Mouse (Mus musculus) liver, embryonic 14.5 days (tissue): ENCODE measurements around the gene Camkk2. TPM values are rescaled to one million over a fixed set of nuclear protein-coding genes. Genes with fewer than 3 reads are reported as not detected.
A peak's percentile ranks its signal among the peaks of the same experiment; 100 is the strongest.

ENCODE experiments used
- ATAC-seq: fragments of 200-750 bp; cut with Nextera tagmentation; 2 replicates; pipeline ENCODE4 v1.8.0; 2017; ENCODE audit warnings: moderate number of reproducible peaks, mild to moderate bottlenecking, moderate library complexity; ENCODE audit not compliant: insufficient read depth
- DNase-seq, 3 experiments: peaks; one replicate each; pipeline ENCODE4 v3.0.0-alpha.2; 2012 to 2013; ENCODE audit warnings: low read depth in 3 of 3, low spot score in 3 of 3
- H3K27ac ChIP-seq: fragments of 300-500 bp; sonication (generic); 2 replicates; pipeline ENCODE4 v1.5.1; 2014; ENCODE audit warnings: moderate library complexity, mild to moderate bottlenecking, control low read depth, inconsistent platforms
- H3K27me3 ChIP-seq: fragments of 300-500 bp; sonication (generic); 2 replicates; pipeline ENCODE4 v1.6.1; 2014; ENCODE audit warnings: mild to moderate bottlenecking, low read length, moderate library complexity; ENCODE audit not compliant: control insufficient read depth, insufficient read depth
- H3K36me3 ChIP-seq: fragments of 300-500 bp; sonication (generic); replicated peaks from 2 replicates; pipeline ENCODE4 v1.6.1; 2014; ENCODE audit warnings: low read depth; ENCODE audit not compliant: control insufficient read depth, insufficient read depth
- H3K4me1 ChIP-seq, 2 experiments: fragments of 200-500 bp in 1 of 2; fragments of 300-500 bp in 1 of 2; sonication (generic) in 1 of 2; replicated peaks; 2 replicates each; pipeline ENCODE4 v1.6.1; 2012 to 2014; ENCODE audit warnings: antibody characterized with exemption in 1 of 2, inconsistent platforms in 1 of 2, low read length in 1 of 2; ENCODE audit not compliant: control insufficient read depth in 2 of 2, insufficient read depth in 2 of 2
- H3K4me2 ChIP-seq: fragments of 300-500 bp; sonication (generic); 2 replicates; pipeline ENCODE4 v1.6.1; 2014; ENCODE audit warnings: low read depth, mild to moderate bottlenecking, control low read depth, moderate library complexity
- H3K4me3 ChIP-seq, 2 experiments: fragments of 200-500 bp in 1 of 2; fragments of 300-500 bp in 1 of 2; sonication (generic) in 1 of 2; 2 replicates each; pipeline ENCODE4 v1.5.1; 2012 to 2014; ENCODE audit warnings: low read depth in 2 of 2, low read length in 2 of 2, mild to moderate bottlenecking in 2 of 2, control low read depth in 1 of 2, inconsistent platforms in 1 of 2, moderate library complexity in 1 of 2; ENCODE audit not compliant: insufficient read depth in 1 of 2
- H3K9ac ChIP-seq: fragments of 300-500 bp; sonication (generic); replicated peaks from 2 replicates; pipeline ENCODE4 v1.6.1; 2014; ENCODE audit warnings: mild to moderate bottlenecking, control low read depth, moderate library complexity
- H3K9me3 ChIP-seq: fragments of 300-500 bp; sonication (generic); 2 replicates; pipeline ENCODE4 v1.6.1; 2016; ENCODE audit warnings: low read length, mixed read lengths; ENCODE audit not compliant: control insufficient read depth
- CTCF ChIP-seq: IDR thresholded peaks from 2 replicates; pipeline ENCODE4 v1.5.1; 2016; ENCODE audit warnings: antibody characterized with exemption, low read depth, control low read depth
- EP300 ChIP-seq: IDR thresholded peaks from 2 replicates; pipeline ENCODE4 v1.6.1; 2016; ENCODE audit warnings: antibody characterized with exemption, low read depth
- WGBS: fragments of 180-500 bp; shearing (Covaris S2); extraction: QIAGEN DNeasy Blood & Tissue Kit; methylation state at CpG from one replicate; pipeline ENCODE4 v1.1.7; 2014; ENCODE audit not compliant: insufficient replicate concordance; 5-methylcytosine and 5-hydroxymethylcytosine counted together
- microRNA-seq: library from miRNA; unstranded; fragments of <30 nt; microRNA quantifications from one replicate; pipeline ENCODE4, GENCODE M21; 2016
- polyA plus RNA-seq, 2 experiments: library from polyadenylated mRNA; depleted of rRNA in 1 of 2; stranded (reverse) in 1 of 2; unstranded in 1 of 2; fragments of >200 nt; fragmentation: Nextera tagmentation in 1 of 2; extraction: Ambion mirVana in 1 of 2; gene quantifications; 2 replicates each; pipeline versions ENCODE4 v1.2.1 to v1.2.3; 2012 to 2014

Gene Camkk2
- polyA plus RNA-seq, 2 experiments, result 5.9 to 6.3 TPM

DNA sequence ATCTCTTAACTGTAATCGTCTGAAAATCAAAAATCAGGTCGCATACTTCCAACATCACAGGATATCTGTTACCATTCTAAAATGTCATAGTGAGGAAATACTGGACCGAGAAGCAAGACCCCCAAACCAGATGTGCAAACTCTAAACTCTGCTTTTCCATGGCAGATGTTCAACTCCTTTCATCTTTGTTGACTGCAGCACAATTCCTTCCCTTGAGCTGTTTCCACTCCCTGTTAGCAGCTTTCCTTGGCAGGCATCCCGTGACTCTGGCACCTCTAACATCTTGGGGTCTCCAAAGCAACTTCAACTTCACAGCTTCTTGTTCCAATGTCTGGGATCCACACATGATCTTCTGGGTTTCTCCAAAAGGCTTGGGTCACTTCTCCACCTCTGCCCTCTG is 91.8 kb downstream of the Camkk2 start:
- peaks cover 0 to 4% of the 10 kb centered on the region in 2 experiments; a peak in 2 of 4 replicates for H3K4me1 ChIP-seq
- no peaks in the 10 kb centered on the region for H3K9me3 ChIP-seq
- H3K27ac ChIP-seq, result no peak overlapping the region
- H3K9ac ChIP-seq, result no peak overlapping the region
- no peak for TF ChIP-seq EP300
- no peak for TF ChIP-seq CTCF
- ATAC-seq (no peak), DNase-seq (no peak)
- H3K36me3 ChIP-seq, result no peaks in the 10 kb centered on the region
- 68% methylated on average over 4 of the region's 4 CpGs for WGBS
- H3K27me3 ChIP-seq, result no peaks in the 10 kb centered on the region
- H3K4me2 ChIP-seq, result no peak overlapping the region
- H3K4me3 ChIP-seq, result no peak overlapping the region

GRCm38 (mm10) chr5:122683926-122684325 is 95.3 kb downstream of the Camkk2 start:
- no peak overlapping the region for H3K27ac ChIP-seq
- H3K36me3 ChIP-seq, result no peaks in the 10 kb centered on the region
- H3K4me2 ChIP-seq, result no peak overlapping the region
- H3K9ac ChIP-seq, result no peak overlapping the region
- DNase-seq (no peak), ATAC-seq (no peak)
- H3K9me3 ChIP-seq, result no peaks in the 10 kb centered on the region
- WGBS, result 26% methylated on average over 10 of the region's 10 CpGs
- H3K4me1 ChIP-seq, result peaks cover 0 to 4% of the 10 kb centered on the region in 2 experiments; a peak in 2 of 4 replicates
- H3K27me3 ChIP-seq, result no peaks in the 10 kb centered on the region
- TF ChIP-seq EP300 (no peak), CTCF (no peak)
- H3K4me3 ChIP-seq, result no peak overlapping the region

- no peak for TF ChIP-seq EP300
- TF ChIP-seq CTCF, result 0 out of 2 replicates have a peak, but pooled peaks have one; percentile 13
- Histone ChIP-seq H3K4me1 (peaks cover 0 to 4% of the 10 kb centered on the region in 2 experiments; a peak in 2 of 4 replicates), H3K9me3 (no peaks in the 10 kb centered on the region), H3K27me3 (no peaks in the 10 kb centered on the region), H3K9ac (no peak overlapping the region), H3K27ac (no peak overlapping the region), H3K4me2 (no peak overlapping the region), H3K4me3 (no peak overlapping the region), H3K36me3 (no peaks in the 10 kb centered on the region)
- DNase-seq (no peak), ATAC-seq (no peak)
- WGBS, result 77% methylated on average over 12 of the region's 12 CpGs
Measured at GRCm38 (mm10) chr5:122681276-122681675, 97.9 kb downstream of the Camkk2 start.

Small RNA genes within 50 kb of the gene (microRNA-seq; reads per million reads assigned to microRNA genes)
- not detected for gene Mir8115

Other genes with a start within 250 kb of the Camkk2 start
- 0.68 and 0.93 TPM in 2 replicates for gene Ift81, start 164.9 kb downstream of the Camkk2 start, polyA plus RNA-seq (2012; rRNA removed)
- gene Ift81, start 164.9 kb downstream of the Camkk2 start, polyA plus RNA-seq (2014; fragmentation: Nextera tagmentation; extraction: Ambion mirVana), result 2.0 and 2.2 TPM in 2 replicates
- 0.83 and 1.7 TPM in 2 replicates for gene P2rx7, start 135.5 kb downstream of the Camkk2 start, polyA plus RNA-seq (2012; rRNA removed)
- 0.83 and 0.99 TPM in 2 replicates for gene P2rx7, start 135.5 kb downstream of the Camkk2 start, polyA plus RNA-seq (2014; fragmentation: Nextera tagmentation; extraction: Ambion mirVana)
- 10.3 and 12.2 TPM in 2 replicates for gene P2rx4, start 71.9 kb downstream of the Camkk2 start, polyA plus RNA-seq (2012; rRNA removed)
- gene P2rx4, start 71.9 kb downstream of the Camkk2 start, polyA plus RNA-seq (2014; fragmentation: Nextera tagmentation; extraction: Ambion mirVana), result 19.9 and 20.7 TPM in 2 replicates
- 135 and 156 TPM in 2 replicates for gene Anapc5, start 41.9 kb upstream of the Camkk2 start, polyA plus RNA-seq (2012; rRNA removed)
- 219 and 229 TPM in 2 replicates for gene Anapc5, start 41.9 kb upstream of the Camkk2 start, polyA plus RNA-seq (2014; fragmentation: Nextera tagmentation; extraction: Ambion mirVana)
- gene Rnf34, start 70.6 kb upstream of the Camkk2 start, polyA plus RNA-seq (2012; rRNA removed), result 5.4 and 6.6 TPM in 2 replicates
- gene Rnf34, start 70.6 kb upstream of the Camkk2 start, polyA plus RNA-seq (2014; fragmentation: Nextera tagmentation; extraction: Ambion mirVana), result 12.2 and 13.2 TPM in 2 replicates
- gene Kdm2b, start 210.4 kb upstream of the Camkk2 start, polyA plus RNA-seq (2012; rRNA removed), result 8.1 and 10.0 TPM in 2 replicates
- gene Kdm2b, start 210.4 kb upstream of the Camkk2 start, polyA plus RNA-seq (2014; fragmentation: Nextera tagmentation; extraction: Ambion mirVana), result 11.7 and 12.3 TPM in 2 replicates
- 7.4 and 9.2 TPM in 2 replicates for gene Orai1, start 235.7 kb upstream of the Camkk2 start, polyA plus RNA-seq (2012; rRNA removed)
- 6.3 and 8.1 TPM in 2 replicates for gene Orai1, start 235.7 kb upstream of the Camkk2 start, polyA plus RNA-seq (2014; fragmentation: Nextera tagmentation; extraction: Ambion mirVana)